Mouse (Mus musculus) spleen, adult 18-20 months (tissue): ENCODE data around the gene Chchd6.
A peak's percentile ranks its signal among the peaks of the same experiment; 100 is the strongest.

Experiments
- DNase-seq, 2 experiments: peaks; one replicate each; pipeline ENCODE4 v3.0.0; 2022; ENCODE audit warnings: mixed read lengths in 2 of 2

The Chchd6 gene

GRCm38 (mm10) chr6:89399564-89399963 lies 195.9 kb downstream of the Chchd6 start:
- no peak for DNase-seq

DNA sequence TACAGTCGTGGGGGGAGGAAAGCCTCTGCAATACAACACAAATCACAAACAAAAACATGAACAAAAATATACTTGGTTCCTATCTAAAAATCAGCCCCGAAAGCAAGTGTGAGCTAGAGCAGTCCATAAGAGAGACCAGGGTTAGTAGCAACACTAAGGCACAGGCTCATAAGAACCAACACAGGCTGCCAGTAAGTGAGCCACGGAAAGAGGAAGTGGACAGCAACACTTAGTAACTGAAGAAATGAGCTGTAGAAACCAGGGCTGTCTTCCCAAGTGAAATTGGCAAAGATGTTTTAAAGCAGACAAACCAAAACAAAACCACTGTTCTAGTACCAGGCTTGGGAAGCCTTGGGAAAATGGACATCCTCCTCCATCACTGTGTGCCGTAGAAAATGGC lies 197.5 kb downstream of the Chchd6 start:
- DNase-seq = no peak

DNA sequence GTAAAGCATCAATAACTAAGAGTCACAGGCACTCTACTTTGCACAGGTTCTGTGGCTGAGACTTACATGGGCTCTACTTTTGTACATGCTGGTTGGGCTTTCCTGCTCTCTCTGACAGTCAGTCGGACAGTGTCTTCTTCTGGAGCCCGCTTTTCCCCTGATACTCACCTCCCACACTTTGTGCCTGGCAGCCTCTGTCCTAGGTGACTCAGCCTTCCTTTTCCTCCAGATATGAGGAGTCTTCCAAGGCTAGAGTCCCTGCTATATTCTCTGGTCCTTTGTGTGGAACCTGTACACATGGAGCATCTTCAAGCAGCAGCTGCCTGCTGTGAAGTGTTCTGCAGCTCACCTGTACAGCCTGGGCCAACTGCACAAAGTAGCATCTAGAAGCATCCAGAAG lies 201.6 kb downstream of the Chchd6 start:
- no peak for DNase-seq

DNA sequence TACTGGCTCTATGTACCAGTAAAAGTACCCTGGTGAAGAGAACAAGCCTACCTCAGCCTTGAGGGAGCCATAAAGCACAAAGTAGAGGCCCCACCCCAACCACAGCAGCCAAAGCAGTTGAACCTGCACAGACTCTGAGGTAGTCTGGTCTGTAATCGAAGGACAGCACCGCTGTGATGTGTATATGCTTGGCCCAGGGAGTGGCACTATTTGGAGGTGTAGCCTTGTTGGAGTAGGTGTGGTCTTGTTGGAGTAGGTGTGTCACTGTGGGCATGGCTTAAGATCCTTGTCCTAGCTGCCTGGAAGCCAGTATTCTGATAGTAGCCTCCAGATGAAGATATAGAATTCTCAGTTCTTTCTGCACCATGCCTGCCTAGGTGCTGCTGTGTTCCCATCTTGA lies 203.2 kb downstream of the Chchd6 start:
- DNase-seq = no peak

- DNase-seq = no peak
Measured at GRCm38 (mm10) chr6:89389771-89390170, 205.7 kb downstream of the Chchd6 start.

GRCm38 (mm10) chr6:89386956-89387355 lies 208.5 kb downstream of the Chchd6 start:
- no peak for DNase-seq

GRCm38 (mm10) chr6:89384699-89385098 lies 210.8 kb downstream of the Chchd6 start:
- DNase-seq = no peak

DNA sequence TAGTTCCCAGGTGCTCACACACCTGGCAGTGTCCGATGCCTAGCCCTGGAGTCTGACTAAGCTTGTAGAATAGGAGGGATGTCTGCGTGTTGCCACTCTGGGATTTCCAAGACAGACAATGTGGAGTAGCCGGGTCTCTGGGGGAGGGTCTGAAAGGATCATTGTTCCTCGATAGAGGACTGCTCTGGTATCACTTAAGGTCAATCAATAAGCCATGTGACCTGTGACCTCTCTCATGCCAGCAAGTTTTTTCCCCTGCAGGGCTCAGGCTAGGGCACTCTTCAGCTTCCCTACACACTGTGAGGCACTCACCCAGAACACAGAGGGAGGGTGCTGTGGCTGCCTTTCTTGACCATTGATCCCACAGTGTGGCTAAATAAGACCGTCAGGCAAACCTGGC lies 213.6 kb downstream of the Chchd6 start:
- DNase-seq = no peak

- no peak for DNase-seq
Measured at GRCm38 (mm10) chr6:89381172-89381571, 214.3 kb downstream of the Chchd6 start.

- DNase-seq = no peak
Measured at GRCm38 (mm10) chr6:89380751-89381150, 214.7 kb downstream of the Chchd6 start.

GRCm38 (mm10) chr6:89378264-89378663 lies 217.2 kb downstream of the Chchd6 start:
- DNase-seq = no peak

- no peak for DNase-seq
Measured at GRCm38 (mm10) chr6:89368812-89369211, 226.6 kb downstream of the Chchd6 start.

GRCm38 (mm10) chr6:89364342-89364741 lies 231.1 kb downstream of the Chchd6 start:
- no peak for DNase-seq

GRCm38 (mm10) chr6:89363107-89363451 lies 232.4 kb downstream of the Chchd6 start:
- no peak for DNase-seq

DNA sequence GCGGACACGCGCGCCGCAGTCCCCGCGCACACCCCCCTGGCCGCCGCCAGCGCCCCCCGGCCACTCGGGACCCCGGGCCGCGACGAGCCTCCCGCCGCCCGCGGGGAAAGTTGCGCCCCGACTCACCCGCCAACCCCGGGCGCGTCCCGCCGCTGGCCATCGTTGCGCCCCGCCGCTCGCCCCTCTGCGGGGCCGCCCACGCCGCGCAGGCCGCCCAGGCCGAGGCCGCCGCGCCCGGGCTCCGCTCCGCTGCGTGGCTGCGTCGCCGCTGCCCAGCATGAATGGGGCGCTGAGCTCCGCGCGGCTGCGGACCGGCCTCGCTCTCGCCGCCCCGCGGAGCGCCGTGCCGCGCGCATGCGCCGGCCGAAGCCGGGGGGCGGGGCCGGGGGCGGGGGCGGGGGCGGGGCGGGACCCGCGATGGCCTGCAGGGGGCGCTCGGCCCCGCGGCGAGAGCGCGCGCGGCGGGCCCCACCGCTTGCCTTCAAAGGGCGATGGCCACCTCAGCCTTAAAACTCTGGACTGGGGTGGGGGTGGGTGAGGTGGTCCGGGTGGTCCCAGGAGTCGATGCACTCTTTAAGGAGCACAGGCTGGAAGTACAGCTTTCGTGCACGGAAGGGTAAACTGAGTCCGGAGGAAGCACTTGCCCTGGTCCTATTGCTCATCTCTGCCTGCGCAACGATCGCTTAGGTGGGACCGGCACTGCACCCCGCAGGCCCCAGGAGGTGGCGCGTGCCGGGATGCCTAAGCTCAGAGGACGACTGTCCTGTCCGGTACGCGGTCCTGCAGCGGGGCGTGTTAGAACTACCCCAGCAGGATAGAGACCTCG lies 233.0 kb downstream of the Chchd6 start, which contains the start of gene Plxna1:
Gene Plxna1, minus strand, starts transcription at position 340 of the 826 bp plus-strand sequence.
- peak; percentile 36 to 50 for DNase-seq

DNA sequence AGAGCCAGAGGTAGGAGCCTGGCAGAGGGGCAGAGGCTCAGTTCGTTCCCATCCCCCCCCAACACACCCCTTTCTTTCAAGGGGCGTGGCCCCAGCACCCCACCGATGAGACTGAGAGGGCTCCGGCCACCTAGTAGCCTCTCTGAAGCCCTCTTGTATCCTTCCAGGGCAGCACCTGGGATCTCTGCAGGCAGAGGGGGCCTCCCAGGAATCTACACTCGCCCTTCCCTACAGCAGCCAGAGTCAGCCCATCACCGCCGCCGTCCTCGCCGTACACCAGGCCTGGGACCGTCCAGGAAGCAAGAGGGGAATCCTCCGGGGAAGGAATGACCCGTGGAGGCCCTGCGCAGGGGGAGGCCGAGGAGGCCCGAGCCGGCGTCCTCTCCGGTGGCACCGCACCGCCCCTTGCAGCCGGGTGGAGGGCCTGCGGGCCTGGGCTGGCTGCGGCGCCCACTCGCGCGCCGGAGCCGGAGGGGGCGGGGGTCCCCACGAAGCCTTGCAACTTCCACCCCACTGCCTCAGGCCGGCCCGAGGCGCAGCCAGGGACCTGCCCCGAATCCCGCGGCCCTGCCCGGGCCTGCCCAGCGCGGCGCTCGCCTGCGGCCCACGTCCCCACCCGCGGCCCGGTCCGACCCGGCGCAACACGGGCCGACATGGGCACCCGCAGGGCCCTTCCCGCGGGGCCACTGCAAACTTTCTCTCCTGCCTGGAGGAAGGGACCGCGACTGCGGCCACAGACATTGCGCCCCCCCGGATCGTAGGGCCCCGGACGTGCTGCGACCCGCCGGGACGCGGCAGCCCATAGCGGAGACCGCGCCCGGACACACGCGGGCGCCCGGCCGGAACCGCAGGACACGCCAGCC lies 233.8 kb downstream of the Chchd6 start:
- peak in 1 of 2 experiments; percentile 38 for DNase-seq

- no peak for DNase-seq
Measured at GRCm38 (mm10) chr6:89360709-89361417, 234.6 kb downstream of the Chchd6 start.

- no peak for DNase-seq
Measured at GRCm38 (mm10) chr6:89359771-89360708, 235.4 kb downstream of the Chchd6 start.

DNA sequence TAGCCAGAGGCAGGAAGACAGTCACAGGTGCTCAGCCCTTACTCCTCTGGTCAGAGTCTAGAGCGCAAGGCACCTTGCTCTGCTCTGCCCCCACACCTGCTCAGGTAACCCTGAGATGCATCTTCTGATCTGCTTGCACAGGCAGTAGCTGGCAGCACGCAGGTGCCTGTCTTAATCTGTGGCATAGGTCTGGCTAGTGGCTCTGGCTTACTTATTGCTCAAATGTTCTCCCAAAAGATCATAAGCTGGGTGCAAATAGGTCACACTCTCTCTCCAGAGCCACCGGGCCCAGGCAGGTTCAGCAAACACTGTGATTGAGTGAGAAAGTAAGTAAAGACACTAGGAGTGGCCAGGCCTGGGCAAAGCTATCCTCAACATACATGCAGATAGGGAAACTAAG lies 236.3 kb downstream of the Chchd6 start:
- DNase-seq = no peak

- no peak for DNase-seq
Measured at GRCm38 (mm10) chr6:89355661-89356060, 239.8 kb downstream of the Chchd6 start.

DNA sequence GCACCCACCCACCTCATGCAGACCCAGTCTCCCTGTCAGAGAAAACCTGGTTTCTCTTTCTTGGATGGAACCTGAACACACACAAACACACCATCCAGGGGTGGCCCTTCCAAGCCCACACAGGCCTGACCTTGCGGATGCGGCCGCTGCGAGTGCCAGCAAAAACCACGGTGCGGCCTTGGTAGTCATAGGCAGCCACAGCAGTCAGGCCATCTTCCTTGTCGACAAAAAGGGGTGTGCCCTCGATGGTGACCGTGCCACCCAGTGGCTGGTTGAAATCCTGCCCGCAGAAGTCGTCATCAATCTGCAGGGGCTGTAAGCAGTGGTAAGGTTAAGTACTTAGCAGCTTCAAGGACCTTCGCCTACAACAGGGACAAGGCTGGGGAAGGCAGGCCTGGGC lies 240.7 kb downstream of the Chchd6 start:
- no peak for DNase-seq

DNA sequence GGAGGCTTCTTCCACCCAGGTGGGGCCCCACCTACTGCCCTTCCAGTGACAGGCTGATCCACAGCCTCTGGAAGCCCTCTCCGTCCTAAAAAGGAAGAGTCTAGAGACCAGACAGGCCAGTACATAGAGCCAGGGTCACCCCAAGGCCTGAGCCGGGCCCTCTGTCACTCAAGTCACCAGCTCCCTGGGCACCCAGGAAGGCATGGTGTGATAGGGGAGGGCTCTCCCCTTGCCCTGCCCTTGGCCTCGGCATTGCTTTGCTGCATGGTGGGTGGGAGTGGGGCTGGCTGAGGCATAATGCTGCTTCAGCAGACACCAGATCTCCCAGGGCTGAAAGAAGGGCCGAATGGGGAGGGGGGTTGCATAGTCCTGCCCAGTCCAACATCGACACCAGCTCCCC lies 241.4 kb downstream of the Chchd6 start:
- no peak for DNase-seq
